Mouse (Mus musculus) liver, embryonic 14.5 days (tissue): Measurements from ENCODE around the gene Prr12.

ENCODE experiments used
- CTCF ChIP-seq: IDR thresholded peaks from 2 replicates; pipeline ENCODE4 v1.5.1; 2016; ENCODE audit warnings: antibody characterized with exemption, low read depth, control low read depth
- EP300 ChIP-seq: IDR thresholded peaks from 2 replicates; pipeline ENCODE4 v1.6.1; 2016; ENCODE audit warnings: antibody characterized with exemption, low read depth

- TF ChIP-seq CTCF (peak; percentile 97), EP300 (no peak)
These were observed 27.2 kb upstream of the Prr12 start for GRCm38 (mm10) chr7:45079856-45080255.
